Mouse (Mus musculus): ENCODE results near the gene Slamf9.
A peak's percentile ranks its signal among the peaks of the same experiment; 100 is the strongest.

Slamf9 gene

DNA sequence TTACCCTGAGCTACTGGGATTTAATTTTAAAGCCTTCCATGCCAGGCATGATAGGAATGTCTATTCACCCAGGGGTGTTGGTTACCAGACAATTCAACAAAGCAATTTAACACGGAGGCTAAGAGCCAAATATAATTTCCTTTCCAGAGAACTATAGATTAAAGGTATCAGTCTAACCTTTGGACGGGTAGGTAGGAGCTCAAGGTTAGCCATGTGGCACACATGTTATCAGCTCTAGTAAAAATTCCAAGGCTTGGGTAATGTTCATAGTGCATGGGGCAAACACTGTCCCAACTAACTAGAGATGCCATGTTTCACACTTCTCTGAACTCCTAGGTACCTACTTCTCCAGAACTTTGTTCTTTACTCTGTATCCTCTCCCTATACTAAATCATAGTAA, 13.6 kb upstream of the Slamf9 start:
- DNase-seq (ENCODE audit: low read depth, low spot score) = no peak

DNA sequence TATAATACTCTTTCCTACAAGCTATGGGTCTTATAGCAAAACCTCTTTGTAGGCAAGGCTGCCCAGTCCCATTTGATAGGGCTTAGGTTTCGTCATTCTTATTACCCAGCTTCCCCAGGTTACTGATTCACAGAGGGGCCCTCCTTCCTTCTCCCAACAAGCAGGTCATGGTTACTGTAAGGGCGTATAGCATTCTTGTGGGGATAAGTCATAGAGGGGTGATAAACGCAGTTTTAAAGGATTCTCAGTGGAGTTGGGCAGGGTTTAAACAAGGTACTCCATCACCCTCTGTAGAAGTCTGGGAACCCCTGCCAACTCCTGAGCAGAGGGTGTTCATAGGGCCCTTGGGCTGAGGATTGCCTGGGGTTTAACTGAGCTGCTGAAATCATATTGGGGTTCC, 12.6 kb upstream of the Slamf9 start:
- no peak for DNase-seq (ENCODE audit: low read depth, low spot score)

DNA sequence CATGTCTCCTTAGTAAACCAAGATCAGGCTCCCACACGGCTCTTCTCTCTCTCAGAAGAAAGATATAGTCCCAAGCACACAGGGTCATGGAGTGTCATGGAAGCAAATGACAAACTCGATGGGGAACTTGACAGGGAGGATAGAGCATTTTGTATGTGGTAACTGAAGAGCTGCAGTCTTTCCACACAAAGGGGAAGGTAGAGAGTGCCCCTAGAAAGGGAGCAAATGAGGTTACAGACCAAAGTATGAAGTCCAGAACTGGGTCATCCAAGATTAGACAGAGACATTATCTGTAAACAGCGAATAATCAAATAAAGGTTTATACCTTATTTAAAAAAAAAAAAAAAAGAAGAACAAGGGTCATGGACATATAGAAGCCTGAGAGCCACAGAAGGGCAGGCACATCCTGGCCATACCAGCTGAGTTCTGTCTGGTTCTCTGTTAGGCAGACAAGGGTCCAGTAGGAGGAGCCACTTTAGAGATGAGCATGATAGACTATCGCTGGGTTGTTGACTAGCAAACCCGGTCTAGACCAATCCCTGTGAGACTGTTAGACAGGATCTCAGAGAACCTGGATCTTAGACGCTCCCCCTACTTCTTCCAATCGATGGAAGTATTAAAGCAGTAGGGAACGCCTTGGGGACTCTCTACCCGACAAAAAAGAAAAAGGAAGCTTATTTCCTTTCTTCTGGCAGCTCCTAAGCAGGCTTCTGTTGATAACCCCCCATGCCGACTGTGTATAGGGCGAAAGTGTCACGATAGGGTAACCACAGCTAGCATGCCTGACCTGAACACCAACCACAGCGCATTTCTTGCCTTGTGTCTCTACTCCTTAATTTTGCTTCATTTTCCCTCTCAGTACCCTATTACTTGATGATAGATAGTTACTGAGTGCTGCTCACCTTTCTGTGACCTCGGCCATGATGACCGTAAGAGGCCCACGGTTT, 11.5 kb upstream of the Slamf9 start:
- DNase-seq (ENCODE audit: low read depth, low spot score) = no peak

DNA sequence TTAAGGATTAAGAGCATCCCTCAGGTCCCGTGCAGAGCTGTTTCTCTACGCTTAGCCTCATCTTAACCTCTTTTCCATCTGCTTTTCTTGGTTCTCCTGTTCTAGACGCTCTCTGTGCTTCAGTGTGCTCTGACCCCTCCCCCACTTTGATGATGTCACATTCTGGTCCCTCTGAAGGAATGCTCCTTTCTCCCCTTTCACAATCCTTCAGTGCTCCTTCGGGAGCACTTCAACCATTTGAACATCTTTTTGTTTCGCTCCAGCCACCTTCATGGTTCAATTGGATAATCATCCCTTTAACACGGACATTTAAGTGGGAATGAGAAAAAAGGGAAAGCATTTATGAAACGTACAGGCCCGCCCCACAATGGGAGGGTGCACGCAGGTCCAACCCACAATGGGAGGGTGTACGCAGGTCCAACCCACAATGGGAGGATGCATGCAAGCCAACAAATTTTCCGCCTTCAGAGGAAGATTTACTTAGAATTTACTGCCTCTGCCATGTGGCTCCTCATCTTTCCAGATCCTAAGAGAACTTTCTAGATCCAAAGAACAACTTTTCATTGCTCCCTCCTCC, 6.8 kb upstream of the Slamf9 start:
- DNase-seq (ENCODE audit: low read depth, low spot score) = no peak

DNA sequence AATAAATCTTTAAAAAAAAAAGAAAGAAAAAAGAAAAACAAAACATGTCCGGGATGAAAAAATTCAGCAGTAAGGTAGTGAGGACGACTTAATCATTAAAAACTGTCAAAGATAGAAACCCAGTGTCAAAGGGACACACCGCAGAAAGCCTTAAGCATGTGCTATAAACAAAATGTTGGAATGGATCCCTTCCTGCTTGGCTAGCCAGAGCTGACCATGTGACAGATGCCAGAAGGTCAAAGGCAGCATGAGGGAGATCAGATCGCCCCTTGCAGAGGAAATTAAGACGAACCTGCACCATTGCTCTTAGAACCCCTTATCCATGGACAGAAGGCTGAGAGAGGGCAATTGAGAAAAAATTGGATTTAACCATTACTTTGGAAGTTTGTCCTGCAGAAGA, 5.8 kb upstream of the Slamf9 start:
- DNase-seq (ENCODE audit: low read depth, low spot score) = no peak

DNA sequence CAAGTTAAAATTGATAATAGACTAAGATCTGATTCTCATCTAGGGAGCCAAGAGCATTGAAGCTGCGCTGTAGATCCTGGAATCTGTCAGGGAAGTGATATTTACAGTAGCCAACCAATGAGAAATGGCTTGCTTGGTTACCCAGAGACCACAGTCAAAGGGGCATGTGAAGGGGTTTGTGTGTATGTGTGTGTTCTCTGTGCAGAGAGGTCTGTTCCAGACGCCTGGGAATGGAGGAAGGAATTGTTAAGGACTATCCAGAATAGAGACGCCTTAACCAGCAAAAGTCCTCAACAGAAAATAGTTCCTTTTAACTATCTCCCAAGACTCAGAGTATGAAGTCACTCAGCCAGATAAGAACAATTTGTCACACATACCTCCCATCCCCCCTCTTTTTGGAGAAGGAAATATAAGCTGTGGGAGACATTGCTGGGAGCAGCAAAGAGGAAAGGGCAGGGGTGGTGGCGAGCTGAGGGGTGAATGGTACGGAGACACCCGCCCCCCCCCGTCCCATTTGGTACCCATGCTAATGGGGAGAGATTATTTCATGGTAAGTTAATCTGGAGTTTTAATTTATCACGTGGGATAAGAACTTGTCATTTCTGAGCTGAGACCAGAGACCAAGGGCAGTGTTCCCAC, 5.2 kb upstream of the Slamf9 start:
- DNase-seq (ENCODE audit: low read depth, low spot score) = no peak

DNA sequence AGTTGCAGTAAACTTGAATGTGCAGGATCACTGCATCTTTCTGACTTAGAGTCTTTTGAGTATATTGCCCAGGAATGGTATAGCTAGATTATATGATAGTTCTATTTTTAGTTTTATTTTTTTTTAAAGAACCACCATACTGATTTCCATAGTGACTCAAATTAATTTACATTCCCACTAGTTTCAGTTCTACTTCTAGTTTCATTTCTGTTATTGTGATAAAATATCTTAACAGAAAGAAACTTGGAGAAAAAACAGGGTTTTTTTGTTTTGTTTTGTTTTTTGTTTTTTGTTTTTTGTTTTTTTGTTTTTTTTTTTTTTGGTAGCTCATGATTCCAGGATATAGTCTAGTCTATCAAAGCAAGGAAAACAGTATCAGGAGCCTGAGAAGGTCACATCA, 2.2 kb upstream of the Slamf9 start:
- DNase-seq (ENCODE audit: low read depth, low spot score) = no peak

DNA sequence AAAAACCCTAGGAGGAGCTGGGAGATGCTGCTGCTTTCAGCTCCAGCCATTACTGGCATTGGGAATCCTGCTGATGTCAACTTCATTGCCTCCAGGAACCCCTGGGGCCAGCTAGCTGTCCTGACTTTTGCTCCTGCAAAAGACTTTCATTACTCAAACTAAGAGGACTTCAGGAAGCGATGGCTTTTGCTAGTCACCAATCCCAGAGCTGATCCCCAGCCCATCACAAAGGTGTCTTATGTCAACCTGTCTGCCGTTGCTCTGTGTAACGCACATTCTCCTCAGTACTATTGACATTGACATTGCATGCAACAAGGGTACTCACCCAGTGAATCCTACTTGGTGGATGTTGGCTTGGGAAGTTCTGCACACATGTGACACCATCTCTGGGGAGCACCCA, 962 bp upstream of the Slamf9 start:
- no peak for DNase-seq (ENCODE audit: low read depth, low spot score)

DNA sequence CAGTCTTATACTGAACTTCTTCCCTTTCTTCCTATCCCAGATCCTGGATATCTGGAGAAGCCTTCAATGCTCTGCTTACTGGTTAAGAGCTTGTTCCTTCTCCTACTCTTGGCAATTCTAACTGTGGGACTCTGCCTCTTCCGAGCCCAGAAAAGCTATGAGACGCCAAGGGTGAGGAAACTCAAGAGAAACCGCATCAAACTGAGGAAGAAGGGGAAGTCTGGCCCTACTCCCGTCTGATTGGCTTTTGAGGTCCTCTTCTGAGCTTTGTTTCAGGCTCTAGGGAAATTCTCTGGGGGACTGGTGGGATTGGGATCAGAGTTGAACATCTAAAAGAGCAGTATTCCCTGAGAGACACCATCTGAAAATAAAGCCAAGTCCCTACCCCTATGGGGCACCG, 2.9 kb downstream of the Slamf9 start:
- DNase-seq (ENCODE audit: low read depth, low spot score) = no peak

DNA sequence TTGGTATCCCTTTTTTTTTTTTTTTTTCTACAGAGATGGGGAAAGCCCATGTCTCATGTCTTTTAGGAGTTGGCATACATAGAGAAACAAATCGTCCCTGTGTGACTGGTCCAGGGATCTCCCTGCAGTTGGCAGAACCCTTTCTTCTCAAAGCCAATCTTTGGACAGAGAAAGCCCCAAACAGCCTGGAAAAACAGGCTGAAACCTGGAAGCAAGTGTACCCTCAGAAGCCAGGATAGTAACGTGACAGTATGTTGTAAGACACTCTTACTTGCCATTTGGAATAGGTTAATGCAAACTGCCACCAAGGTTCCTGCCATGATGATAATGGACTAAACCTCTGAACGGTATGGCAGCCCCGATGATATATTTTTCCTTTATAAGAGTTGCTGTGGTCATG, 5.2 kb downstream of the Slamf9 start:
- no peak for DNase-seq (ENCODE audit: low read depth, low spot score)

DNA sequence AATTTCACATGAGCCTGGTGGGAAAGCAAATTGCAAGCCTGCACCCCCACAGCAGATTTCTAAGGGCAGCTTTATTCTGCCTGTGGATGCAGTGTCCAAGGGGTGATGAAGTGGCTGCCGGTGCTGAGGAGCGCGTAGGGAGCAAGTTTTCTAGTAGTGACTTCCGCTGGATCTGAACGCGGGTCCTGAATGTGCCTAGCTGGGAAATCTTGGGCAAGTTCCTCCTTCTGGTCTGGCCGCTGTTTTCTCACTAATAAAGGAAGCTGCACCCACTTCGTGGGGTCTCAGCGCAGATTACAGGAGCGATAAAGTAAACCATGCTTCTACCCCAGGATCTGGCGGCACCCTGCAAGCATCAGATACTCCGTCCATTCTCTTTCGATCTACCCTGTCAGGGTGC, 6.0 kb downstream of the Slamf9 start:
- no peak for DNase-seq (ENCODE audit: low read depth, low spot score)

DNA sequence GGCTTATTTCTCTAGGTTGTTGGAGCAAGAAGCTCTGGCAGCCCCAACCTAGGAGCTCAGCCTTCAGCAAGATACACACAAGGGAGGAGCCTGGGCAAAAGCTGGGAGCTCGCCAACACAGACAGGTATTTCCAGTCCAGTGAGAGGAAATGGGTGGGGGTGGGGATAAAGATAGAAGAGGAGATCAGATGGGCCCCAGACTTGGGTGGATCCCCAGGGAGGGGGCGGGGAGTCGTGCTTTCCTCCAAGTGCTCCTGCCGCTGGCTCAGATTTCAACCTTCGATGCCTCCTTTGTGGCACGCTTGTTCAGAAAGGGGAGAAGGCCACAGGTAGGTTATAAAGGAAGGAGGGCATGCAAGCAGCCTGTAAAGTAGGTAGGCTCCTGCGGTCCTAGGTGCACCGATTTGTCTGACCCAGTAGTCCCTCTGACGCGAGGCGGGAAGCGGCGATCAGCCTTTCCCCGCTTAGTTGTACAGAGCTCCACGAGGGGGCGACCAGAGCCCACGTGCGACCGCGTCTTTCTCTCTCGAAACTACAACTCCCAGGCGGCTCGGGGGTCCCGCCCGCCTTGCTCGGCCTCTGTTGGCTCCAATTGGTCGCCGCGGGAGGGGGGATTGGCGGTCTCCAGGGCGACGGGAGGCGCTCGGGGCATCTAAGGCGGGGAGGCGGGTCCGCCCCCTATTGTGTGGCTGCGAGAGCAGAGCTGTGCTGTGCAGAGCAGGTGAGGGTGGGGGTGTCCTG, 6.6 kb downstream of the Slamf9 start, which contains the start of gene Igsf9:
Gene Igsf9 (plus strand): TSS at position 249 of the 741 bp plus-strand sequence.
- DNase-seq (ENCODE audit: low read depth, low spot score) = peak; percentile 91

DNA sequence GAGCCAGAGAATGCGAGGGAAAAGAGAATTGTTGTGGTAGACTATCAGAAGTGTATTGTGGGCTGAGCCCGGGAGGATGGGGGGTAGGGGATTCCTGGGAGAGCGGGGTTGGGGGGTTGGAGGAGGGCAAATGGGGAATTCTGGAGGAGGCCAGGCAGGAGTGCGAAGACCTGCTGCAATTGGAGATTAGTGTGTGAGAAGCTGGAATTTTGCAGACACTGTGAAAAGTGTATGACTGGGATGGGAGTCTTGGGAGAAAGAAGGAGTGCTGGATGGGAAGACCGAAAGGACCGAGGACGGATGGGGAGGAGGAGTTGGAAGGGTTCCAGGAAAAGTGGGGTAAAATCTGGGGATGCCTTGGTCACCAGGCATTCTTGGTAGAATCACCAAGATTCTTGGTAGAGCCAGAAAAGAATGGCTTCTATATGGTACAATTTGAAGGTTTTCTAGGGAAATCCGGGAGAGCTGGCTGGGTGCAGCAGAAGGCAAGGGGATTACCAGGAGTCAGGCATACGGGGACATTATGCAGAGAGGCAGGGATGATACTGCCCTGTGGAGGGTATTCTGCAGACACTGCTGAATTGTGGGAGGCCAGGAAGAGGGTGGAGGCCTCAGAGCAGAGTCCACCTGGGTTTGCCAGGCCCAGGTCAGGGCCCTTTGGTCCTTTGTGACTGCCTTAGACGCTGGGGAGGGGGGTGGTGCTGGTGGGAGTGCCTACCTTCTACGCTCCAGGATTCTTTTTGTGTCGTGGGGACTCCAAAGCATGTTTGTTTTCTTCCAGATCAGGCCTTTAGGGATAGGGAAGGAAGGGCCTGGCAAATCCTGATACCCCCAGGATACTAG, 7.6 kb downstream of the Slamf9 start:
- no peak for DNase-seq (ENCODE audit: low read depth, low spot score)

DNA sequence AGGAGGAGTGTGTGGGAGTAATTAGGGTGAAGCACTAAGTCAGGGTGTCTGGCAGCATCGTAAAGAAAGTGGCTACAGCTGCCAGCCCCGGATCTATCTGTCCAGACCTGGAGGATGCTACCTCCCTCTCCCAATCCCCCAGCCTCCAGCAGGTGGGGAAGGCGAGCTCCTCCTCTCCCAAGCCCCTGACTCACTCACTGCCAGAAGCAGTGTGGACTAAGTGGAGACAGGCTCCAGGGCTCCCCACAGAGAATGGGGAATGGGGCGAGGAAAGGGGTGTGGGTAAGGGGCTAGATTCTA, 8.2 kb downstream of the Slamf9 start:
- DNase-seq (ENCODE audit: low read depth, low spot score) = no peak

DNA sequence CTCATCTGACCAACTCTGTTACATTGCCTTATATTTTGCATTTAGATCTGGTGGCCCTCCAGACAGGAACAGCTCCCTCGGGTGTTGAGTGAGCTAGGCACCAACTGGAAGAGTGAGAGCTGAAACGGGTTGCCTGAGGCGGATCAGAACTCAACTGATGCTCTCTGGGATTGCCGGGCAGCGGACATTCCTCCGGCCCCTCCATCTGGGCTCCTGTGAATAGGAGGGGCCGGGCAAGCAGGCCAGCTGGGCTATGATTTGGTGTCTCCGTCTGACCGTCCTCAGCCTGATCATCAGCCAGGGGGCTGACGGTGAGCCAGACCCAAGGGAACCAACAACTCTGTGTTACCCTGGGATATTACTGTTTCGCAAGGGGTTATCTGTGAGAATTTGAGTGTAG, 9.1 kb downstream of the Slamf9 start:
- no peak for DNase-seq (ENCODE audit: low read depth, low spot score)

DNA sequence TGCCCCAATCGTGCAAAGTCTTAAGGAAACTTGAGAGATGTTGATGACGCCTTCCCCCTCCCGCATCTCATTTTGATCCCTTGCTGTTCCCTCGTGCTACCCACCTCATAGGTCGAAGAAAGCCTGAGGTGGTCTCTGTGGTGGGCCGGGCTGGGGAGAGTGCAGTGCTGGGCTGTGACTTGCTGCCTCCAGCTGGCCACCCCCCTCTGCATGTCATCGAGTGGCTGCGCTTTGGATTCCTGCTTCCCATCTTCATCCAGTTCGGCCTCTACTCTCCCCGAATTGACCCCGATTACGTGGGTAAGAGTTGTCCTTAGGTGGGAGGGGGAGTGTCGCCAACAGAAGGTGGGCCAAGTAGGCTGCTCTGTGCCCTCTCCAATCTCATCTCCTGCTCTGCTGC, 9.5 kb downstream of the Slamf9 start:
- DNase-seq (ENCODE audit: low read depth, low spot score) = no peak

DNA sequence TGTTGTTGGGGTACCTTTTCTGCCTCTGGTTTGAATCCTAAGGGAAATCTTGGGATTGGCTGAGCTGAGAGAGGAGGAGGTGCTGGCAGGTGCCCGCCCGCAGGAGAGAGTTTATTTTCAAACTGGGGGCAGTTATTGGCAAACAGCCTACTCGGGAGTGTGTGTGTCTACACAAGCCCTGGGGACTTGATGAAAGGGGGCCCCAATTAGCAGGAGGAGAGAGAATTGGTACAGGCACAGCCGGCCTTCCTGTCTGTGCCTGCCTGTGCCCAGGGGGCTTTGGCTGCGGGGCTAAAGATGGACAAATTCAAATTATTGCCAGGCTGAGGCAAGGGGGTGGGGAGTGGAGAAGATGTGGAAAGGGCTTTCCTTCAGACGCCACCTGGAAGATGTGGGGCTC, 10.7 kb downstream of the Slamf9 start:
- no peak for DNase-seq (ENCODE audit: low read depth, low spot score)

DNA sequence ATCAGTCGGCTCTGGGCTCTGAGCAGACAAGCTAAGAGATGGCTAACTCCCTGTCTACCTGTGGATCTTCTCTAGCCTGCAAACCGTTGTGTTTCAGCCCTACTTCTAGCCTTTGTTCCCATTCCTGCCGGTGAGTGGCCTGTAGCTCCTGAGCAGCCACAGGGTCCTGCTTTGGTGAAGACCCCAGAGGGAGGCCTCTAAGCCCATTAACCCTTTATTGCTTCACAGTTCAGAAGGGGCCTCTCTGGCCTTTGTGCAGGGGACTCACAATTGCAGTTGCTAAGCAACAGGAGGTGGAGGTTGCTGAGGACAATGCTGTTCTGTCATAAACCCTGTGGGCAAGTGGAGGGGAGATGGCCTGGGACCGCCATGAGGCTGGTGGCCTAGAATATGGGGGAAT, 11.1 kb downstream of the Slamf9 start:
- DNase-seq (ENCODE audit: low read depth, low spot score) = no peak

DNA sequence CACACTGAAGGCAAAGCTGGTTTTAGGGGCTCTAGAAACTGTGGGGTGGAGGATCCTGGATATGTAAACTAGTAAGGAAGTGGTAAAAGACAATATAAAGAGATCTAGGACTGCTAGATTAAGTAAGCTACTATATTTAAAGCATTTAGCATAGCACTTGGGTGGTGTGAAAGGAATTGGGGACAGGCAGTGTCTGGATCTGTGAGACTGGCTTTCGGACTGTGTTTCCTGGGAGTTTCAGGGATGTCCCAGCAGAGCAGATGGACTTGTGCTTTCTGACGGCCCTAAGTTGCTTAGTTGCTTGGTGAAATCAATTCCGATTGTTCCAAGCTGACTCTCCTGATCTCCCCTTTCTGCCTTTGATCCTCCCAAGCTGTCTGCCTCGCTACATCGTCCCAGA, 11.5 kb downstream of the Slamf9 start:
- no peak for DNase-seq (ENCODE audit: low read depth, low spot score)

DNA sequence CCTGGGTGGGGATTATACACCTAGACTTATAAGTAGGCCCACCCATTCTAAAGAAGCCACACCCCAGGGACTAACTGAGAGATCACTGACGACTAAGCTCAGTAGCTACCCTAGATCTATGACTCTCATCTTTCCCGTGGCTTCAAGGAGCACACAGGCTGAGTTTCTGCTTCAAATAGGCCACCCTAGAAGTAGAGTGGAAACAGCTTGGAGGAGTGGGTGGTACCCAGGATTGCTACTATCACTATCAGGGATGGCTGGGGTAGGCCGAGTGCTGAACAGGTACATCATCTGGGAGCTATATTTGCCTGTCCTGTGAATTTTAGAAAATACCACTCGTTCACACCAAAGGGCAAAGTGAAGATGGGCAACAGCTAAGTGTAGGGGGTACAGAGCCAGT, 12.7 kb downstream of the Slamf9 start:
- no peak for DNase-seq (ENCODE audit: low read depth, low spot score)

DNA sequence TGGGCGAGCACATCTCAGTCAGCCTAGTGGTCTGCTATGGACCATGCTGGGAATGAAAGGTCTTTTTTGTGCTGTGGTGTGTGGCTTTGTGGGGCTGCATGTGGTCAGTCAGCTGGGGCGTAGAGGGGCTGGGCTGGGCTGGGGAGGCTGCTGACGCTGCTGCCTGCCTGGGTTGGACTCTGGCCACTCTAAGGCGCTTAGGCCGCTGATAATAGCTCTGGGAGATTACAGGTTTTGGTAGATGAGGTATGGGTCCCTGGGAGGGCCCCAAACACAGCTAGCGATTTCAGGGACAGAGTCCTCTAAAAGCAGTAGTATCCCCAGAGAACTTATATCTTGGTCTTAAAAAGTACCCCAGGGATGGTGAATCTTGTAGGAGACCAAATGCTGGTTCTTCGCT, 13.7 kb downstream of the Slamf9 start:
- no peak for DNase-seq (ENCODE audit: low read depth, low spot score)

All from embryo, embryonic 11.5 days (tissue).